Mouse (Mus musculus): ENCODE results near the gene Fbxo4. TPM values are rescaled to one million over a fixed set of nuclear protein-coding genes. Genes with fewer than 3 reads are reported as not detected.

The Fbxo4 gene
- total RNA-seq, 2 experiments from 2014 or later, result 6.0 to 10.0 TPM

DNA sequence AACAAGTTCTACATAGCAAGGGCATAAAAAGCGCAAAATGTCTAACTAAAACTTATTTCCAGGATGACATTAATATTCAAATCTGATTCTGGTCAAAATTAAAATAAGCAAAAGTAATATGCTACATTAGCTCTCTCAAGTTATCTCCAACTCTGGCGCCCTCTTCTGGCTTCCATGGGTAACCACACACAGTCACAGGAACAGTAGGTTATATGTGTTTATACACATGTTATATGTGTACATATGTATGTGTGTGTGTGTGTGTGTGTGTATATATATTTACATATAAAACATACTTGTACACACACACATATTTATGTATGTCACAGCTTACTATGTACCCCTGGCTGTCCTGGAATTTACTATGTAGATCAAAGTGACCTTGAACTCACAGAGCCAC, 8.6 kb upstream of the Fbxo4 start:
- DNase-seq (ENCODE audit: low spot score in 2 of 2), result peak; percentile 22 to 34
- intact Hi-C loops (cut with DNase I), result loop anchor here (10.0 kb wide), 1 partner anchor 693 kb away; no protein-coding TSS in a partner anchor

DNA sequence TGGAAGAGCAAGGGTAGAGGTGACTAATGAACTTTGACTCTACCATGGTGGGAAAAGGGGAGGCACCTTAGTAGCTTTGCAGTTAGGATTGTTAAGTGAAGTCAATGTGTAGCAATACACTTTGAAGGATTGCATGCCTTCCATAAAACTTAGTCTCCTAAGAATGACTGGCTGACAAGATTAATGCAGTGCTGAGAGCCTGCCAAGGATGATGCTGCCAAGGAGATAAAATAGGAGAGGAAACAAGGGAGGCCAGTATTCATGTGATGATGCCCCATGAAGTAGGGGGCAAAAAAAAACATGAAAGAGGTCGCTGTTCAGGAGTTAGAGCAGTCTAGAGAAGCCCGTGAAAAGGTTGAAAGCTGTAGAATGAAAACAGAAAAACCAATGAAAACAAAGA, 5.5 kb upstream of the Fbxo4 start:
- no peak for DNase-seq (ENCODE audit: low spot score in 2 of 2)
- intact Hi-C loops (cut with DNase I), result loop anchor here (10.0 kb wide), 1 partner anchor 690 kb away; no protein-coding TSS in a partner anchor

DNA sequence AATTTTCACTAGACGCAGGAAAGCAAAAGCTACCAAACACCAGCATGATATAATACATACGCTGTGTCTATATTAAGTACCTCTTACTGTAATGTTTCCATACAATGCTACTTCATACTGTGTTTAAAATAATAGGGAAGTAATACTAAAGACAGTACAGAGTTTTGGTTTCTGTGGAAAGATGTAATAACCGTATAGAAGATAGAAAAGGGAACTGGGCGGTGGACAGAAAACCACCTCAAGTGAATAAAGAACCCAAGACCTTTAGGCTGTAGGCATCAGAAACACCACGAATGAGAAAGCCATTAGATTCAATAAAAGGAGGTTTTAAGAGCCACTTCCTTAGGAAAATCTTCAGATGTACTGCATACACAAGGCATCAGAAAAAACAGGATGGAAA, 3.4 kb upstream of the Fbxo4 start:
- no peak for DNase-seq (ENCODE audit: low spot score in 2 of 2)
- intact Hi-C loops (cut with DNase I), result loop anchor here (10.0 kb wide), 1 partner anchor 688 kb away; no protein-coding TSS in a partner anchor

DNA sequence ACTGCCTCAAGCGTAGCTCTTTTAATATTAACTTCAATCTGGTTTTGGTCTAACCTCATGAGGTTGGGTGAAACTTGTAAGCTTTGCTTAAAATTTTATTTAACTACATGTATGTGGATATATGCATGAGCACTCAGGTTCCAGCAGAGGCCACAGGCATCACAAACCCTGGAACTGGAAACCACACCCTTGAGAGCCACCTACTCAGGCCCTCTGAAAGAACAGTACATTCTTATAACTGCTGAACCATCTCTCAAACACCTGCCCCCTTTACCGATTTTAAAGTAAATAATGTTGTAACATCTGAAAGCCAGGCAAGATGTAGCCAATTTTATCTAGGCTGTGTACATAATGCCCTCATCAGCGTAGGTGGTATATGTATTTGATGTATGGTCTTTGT, 498 bp upstream of the Fbxo4 start:
- intact Hi-C loops (cut with DNase I), result loop anchor here (10.0 kb wide), 1 partner anchor 685 kb away; no protein-coding TSS in a partner anchor
- peak in 1 of 2 experiments; percentile 20 for DNase-seq (ENCODE audit: low spot score in 2 of 2)

DNA sequence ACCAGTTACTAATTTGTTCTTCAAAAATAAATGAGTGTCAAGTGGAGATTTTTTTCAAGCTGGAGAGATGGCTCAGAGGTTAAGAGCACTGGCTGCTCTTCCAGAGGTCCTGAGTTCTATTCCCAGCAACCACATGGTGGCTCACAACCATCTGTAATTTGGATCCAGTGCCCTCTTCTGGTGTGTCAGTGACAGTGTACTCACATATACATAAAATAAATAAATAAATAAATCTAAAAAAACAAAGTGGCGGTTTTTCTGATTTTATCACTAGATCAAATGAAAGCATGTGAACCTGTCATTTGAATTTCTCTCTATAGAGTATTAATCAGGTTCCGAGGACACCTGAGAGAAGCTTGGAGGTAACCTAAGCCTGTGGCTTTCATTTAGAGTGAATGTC, 1.1 kb downstream of the Fbxo4 start:
- no peak for DNase-seq (ENCODE audit: low spot score in 2 of 2)
- intact Hi-C loops (cut with DNase I), result no loop called here

DNA sequence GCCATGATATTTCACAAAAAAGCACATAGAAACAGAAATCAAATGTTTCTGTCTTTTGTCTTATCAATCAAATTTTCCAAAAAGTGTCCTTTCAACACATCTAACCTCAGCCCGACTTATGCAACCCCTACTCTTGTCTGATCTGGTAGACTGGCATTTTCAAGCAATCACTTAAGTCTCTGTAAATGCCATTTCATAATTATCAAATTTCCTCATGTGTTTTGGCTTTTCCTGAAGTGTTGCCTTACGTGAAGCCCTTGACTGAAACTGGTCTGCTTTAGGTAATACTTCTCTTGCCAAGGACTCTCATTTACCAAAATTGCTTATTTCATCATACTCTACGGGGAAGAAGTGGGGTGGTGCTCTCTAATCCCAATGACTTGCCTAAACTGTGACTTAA, 6.1 kb downstream of the Fbxo4 start:
- no peak for DNase-seq (ENCODE audit: low spot score in 2 of 2)
- intact Hi-C loops (cut with DNase I), result no loop called here

DNA sequence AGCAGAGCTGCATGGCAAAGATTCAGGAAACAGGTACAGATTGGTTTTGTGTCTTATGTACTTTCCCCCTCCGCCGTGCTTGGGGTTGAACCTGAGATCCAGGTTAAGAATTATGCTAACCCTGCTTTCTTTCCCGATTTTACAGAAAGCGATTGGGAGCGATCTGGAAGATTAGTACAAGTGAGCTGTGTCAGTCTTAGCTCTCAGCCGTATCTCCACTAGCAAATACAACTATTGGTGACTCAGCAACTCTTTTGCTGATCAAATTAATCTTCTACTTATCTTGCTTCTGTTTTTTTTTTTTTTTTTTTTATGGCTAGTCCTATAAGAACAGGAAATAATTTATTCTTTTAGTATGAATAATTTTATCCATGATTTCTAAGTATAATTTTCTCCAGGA, 9.2 kb downstream of the Fbxo4 start:
- intact Hi-C loops (cut with DNase I), result no loop called here
- DNase-seq (ENCODE audit: low spot score in 2 of 2), result no peak

DNA sequence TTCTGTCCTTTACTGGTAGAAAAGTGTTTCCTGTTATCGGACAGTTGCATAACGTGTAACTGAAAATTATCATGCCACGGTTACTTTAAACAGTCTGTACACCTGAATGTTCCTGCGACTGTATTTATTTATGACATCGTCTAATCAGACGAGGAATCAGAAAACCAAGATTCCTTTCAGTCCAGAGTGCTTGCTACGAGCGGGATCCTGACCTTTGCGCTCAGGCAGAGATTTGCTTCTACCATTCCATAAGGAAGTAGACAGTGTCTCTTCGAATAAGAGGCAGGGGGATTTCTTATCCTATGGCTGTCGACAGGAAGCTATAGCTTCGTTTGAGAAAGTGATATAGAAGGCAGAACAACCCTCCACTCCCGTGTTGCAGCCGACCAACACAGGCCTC, 9.6 kb downstream of the Fbxo4 start:
- intact Hi-C loops (cut with DNase I), result no loop called here

DNA sequence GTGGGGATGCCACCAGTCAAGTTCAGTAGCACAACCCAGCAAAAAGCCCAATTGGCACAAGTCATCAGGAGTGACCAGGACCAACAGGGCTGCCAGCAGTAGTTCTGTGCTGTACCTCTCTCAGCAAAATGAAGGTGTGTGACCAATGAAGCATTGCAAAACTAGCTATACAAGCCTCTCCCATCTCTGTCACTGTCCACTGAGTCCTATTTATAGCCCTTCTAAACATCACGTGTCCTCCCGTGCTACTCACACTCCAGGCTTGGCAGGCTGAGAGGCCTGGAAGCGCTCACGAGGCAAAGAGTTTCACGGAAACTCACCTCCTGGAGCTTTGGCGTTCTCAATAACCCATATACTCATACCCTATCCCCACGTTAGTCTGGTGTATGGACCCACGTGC, 17.1 kb downstream of the Fbxo4 start:
- no peak for DNase-seq (ENCODE audit: low spot score in 2 of 2)
- intact Hi-C loops (cut with DNase I), result no loop called here

More for the DNA sequence above, 9.6 kb downstream of the Fbxo4 start:
- DNase-seq (ENCODE audit: low spot score in 2 of 2), result no peak

DNA sequence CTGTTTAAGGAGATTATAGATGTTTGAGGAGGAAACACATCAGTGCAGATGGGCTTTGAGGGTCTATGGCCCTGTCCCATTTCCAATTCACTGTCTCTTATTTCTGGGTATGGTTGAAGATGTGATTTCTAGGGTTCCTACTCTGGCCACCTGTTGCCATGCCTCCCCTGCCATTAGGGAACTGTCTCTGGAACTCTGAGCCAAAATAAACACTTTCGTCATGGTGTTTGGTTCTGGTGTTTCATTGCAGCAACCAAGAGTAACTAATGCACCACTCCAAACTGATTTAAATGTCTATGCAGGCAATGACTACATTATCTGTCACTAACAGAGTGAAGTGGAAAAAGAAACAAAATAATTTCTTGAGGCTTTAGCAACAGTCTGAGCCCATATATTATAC, 19.3 kb downstream of the Fbxo4 start:
- intact Hi-C loops (cut with DNase I), result no loop called here
- DNase-seq (ENCODE audit: low spot score in 2 of 2), result no peak

DNA sequence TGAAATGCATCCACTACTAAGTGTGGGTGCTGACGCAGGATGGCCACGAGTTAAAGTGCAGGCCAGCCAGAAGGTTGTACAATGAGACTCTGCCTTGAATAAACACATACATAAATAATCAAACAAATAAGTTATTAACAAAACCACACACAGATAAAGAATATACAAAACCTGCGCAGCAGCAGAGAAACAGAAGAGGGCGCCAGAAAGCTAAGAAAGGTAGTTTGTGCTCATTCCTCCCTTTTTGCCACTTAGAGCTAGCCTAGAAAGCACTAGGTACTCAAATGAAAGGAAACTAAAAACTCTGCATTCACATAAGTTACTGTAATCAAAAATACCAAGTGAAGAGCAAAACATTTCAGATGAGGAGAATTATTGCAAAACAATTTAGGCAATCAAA, 21.4 kb downstream of the Fbxo4 start:
- DNase-seq (ENCODE audit: low spot score in 2 of 2), result peak; percentile 47 to 71
- intact Hi-C loops (cut with DNase I), result loop anchor here (5.0 kb wide), 1 partner anchor 84 kb away; no protein-coding TSS in a partner anchor

DNA sequence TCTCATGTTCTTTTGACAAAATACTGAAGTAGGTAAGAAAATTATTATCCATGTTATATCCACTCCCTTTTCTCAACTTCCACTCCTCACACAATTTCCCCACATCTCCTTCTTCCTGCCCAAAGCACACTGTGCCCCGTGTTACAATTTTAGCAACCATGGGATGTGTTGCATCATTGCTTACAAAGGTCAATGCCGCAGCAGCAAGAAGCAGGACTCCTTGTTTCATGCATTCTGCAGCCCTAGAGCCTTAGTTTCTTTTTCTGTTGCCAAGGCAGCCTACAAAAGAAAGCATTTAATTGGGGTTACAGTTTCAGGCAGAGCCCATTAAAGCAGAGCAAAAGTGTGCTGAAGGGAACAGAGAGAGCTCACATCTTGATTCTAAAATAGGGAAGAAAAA, 24.4 kb downstream of the Fbxo4 start:
- peak; percentile 9 to 26 for DNase-seq (ENCODE audit: low spot score in 2 of 2)
- intact Hi-C loops (cut with DNase I), result loop anchor here (5.0 kb wide), 1 partner anchor 87 kb away; no protein-coding TSS in a partner anchor

DNA sequence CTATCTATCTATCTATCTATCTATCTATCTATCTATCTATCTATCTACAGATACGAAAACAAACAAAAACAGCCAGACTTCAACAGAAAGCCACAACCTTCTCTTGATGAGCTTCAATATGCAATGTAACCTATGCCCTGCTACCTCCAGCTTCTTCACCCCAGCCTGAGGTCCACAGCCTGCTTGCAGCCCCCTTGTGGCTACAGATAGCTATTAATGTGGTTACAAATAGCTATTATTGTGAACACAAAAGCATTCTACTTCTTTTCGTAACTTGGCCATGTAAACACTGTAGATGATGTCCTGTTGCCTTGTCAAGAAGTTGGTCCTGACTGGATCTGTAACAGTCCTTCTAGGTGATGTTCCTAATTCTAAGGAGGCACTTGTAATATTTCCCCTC, 41.2 kb downstream of the Fbxo4 start:
- intact Hi-C loops (cut with DNase I), result no loop called here
- no peak for DNase-seq (ENCODE audit: low spot score in 2 of 2)

DNA sequence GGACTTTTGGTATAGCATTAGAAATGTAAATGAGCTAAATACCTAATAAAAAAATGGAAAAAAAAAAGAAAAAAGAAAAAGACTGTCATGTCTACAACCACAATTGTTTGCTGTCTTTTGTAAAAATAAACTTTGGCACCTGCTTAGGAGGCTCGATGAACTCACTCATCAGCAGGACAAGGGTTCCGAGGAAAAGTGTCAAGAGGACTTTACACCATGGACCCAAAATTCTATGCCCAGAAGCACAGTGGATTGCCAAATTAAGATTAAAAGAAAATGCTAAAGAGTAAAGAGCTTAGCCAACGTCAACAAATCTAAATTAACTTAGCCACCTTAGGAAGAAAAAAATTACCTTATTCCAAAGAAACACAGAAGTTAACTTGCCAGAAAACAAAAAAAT, 43.3 kb downstream of the Fbxo4 start:
- DNase-seq (ENCODE audit: low spot score in 2 of 2), result no peak
- intact Hi-C loops (cut with DNase I), result no loop called here

DNA sequence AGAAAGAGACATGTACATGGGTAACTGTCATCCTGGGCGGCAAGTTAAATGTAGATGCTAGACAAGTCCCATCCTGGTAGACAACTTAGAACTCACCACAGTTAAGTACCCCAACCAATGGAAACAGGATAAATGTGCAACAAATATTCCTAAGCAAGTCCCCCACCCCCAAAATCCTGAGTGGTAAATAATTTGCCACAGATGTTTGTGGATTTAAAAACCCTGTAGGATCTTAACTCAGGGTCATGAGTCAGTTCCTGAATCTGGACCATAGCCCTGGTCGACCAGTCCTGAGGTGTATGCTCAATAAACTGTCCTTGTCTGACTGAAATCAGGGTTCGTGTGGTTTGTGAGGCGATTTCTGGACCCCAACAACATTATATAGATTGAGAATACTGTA, 45.9 kb downstream of the Fbxo4 start:
- no peak for DNase-seq (ENCODE audit: low spot score in 2 of 2)
- intact Hi-C loops (cut with DNase I), result no loop called here

DNA sequence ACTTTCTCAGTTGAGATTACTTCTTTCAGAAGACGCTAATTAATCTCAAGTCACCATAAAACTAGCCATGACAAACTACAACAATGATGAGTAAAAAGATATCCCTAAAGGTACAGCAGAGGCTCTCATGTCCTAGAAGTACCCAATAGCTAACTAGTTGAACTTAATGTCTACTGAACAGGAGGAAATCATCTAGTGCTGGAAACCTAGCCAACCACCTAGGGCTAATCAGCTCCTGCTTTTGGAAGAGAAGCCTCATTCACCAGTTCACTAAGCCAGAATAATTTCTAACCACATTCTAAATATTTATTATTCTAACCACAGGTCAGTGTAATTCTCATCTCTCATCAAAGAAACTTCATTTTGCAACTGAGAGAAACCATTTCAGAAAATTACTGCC, 47.4 kb downstream of the Fbxo4 start:
- DNase-seq (ENCODE audit: low spot score in 2 of 2), result no peak
- intact Hi-C loops (cut with DNase I), result no loop called here

Other genes with a start within 250 kb of the Fbxo4 start
- gene AW549877, start 16.2 kb upstream of the Fbxo4 start, total RNA-seq (2021), result 10 to 100 TPM; 41.4 to 42.6 TPM
- 100 to 1,000 TPM; 545 to 573 TPM for gene Oxct1, start 46.8 kb upstream of the Fbxo4 start, total RNA-seq (2021)

All from left cerebral cortex, postnatal 14 days (tissue).